Mouse (Mus musculus) thymus, postnatal 14 days (tissue): ENCODE data around the gene Zfp78.
"Not testable (repeated sequence)": the region's sequence is repeated elsewhere in the genome, so short reads cannot be mapped to it uniquely, and the experiment has no call there.

Experiments used
- DNase-seq: peaks from one replicate; pipeline ENCODE4 v3.0.0; 2021

Gene Zfp78

GRCm38 (mm10) chr7:6363047-6363488 is at the start of gene Zfp78:
Gene Zfp78, plus strand, starts transcription at chr7:6363280.
- DNase-seq = peak; percentile 82

- no peak for DNase-seq
Observed at GRCm38 (mm10) chr7:6330458-6331232, 32.4 kb upstream of the Zfp78 start.

- peak; percentile 86 for DNase-seq
Observed at GRCm38 (mm10) chr7:6331233-6331956, 31.7 kb upstream of the Zfp78 start, which contains the start of gene Zfp583. Gene Zfp583, minus strand, starts transcription at chr7:6331285.

DNA sequence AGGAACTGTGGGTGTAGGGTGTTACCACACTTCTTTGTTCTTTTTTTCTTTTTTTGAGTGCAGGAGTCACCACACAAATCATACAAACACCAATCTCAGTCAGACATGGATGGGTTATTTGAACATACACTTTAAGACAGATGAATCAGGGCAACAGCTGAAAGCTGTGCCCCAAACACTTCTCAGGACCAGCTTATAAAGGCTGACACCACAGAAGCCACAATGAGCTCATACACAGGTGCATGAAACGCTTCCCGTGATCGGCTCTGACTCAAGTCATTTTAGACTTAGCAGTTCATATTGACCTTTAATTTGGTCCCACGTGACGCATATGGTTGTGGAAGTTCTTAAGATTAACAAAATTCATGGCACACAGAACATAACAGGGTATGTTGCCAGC is 23.2 kb upstream of the Zfp78 start:
- DNase-seq = no peak

GRCm38 (mm10) chr7:6343501-6344071 is 19.5 kb upstream of the Zfp78 start, which contains the start of gene Gm3854:
Gene Gm3854, plus strand, starts transcription at chr7:6343759.
- peak; percentile 50 for DNase-seq

- DNase-seq = no peak
Observed at GRCm38 (mm10) chr7:6344124-6344523, 19.0 kb upstream of the Zfp78 start.

DNA sequence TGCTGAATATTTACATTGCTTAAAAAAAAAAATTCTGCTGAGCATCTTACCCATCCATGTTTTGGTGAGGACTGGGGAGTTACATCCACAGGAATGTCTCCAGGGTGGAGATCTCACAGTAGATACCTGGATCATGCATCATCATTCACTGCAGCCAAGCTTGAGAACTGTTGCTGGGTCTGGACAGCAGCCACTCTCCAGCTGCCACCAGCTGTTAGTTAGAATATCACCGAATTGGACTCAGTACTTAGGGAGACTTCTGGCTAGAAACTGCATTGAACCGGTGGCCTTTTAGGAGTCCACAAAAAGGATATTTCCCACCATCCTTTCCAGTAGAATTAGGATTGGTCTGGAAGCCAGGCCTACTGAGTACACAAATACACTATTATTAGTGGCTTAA is 5.0 kb upstream of the Zfp78 start:
- DNase-seq = no peak

- DNase-seq = peak; percentile 20
Observed at GRCm38 (mm10) chr7:6358937-6359590, 4.0 kb upstream of the Zfp78 start.

- no peak for DNase-seq
Observed at GRCm38 (mm10) chr7:6360477-6361060, 2.5 kb upstream of the Zfp78 start.

GRCm38 (mm10) chr7:6361756-6362155 is 1.3 kb upstream of the Zfp78 start:
- DNase-seq = no peak

- DNase-seq = peak; percentile 91
Observed at GRCm38 (mm10) chr7:6362268-6363046, 623 bp upstream of the Zfp78 start.

- DNase-seq = no peak
Observed at GRCm38 (mm10) chr7:6364761-6365160, 1.7 kb downstream of the Zfp78 start.

GRCm38 (mm10) chr7:6367185-6367584 is 4.1 kb downstream of the Zfp78 start:
- DNase-seq = no peak

GRCm38 (mm10) chr7:6368146-6368545 is 5.1 kb downstream of the Zfp78 start:
- not testable (repeated sequence) for DNase-seq

GRCm38 (mm10) chr7:6369460-6369859 is 6.4 kb downstream of the Zfp78 start:
- no peak for DNase-seq

DNA sequence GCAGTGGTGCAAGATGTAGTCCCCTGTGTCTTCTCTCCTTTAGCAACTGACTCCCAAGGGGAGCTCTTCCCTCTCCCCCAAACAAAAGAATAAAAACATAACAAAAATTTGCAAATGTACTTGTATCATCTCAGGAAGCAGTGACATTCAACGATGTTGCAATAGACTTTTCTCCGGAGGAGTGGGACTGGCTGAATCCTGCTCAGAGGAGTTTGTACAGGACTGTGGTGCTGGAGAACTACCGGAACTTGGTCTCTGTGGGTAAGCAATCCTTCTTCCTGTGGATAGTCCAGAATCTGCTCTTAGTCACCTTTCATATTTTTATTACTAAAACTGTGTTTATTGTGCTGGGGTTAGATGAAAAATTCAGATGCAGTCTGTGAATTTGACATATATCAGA is 9.9 kb downstream of the Zfp78 start:
- DNase-seq = no peak

DNA sequence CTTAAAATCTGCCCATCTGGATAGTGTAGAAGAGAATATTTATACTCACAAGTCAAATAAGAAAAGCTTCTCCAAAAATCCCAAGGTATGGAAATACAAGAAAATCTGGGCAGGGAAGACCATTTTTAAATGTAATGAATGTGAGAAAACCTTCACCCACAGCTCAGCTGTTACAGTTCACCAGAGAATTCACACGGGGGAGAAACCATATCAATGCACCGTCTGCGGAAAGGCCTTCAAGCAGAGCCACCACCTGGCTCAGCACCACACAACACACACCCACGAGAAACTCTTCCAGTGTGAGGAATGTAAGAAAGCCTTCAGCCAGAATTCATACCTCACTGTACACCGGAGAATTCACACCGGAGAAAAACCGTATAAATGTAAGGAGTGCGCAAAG is 15.4 kb downstream of the Zfp78 start:
- no peak for DNase-seq

GRCm38 (mm10) chr7:6381431-6381830 is 18.4 kb downstream of the Zfp78 start:
- DNase-seq = no peak

- peak; percentile 95 for DNase-seq
Observed at GRCm38 (mm10) chr7:6383044-6383455, 20.0 kb downstream of the Zfp78 start, which contains the start of gene Zfp28. Gene Zfp28, plus strand, starts transcription at chr7:6383295.

DNA sequence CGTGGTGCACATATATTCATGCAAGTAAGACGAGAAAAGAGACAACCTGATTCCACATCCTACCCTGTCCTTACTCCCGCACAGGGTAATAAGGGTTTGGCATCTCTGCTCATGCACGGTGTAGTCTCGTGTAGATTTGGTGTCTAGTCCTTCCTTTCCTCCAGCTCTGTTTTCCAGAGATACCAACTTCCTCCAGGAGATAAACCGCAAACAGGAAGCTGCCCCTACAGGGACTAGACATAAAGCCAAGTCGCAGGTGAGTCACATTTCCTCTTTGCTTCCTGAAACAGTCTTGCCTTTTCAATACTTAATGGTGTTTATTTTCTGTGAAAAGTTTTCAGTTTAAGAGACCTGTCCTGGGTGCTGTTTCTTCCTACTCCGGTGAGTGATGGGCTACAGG is 20.9 kb downstream of the Zfp78 start:
- DNase-seq = no peak

DNA sequence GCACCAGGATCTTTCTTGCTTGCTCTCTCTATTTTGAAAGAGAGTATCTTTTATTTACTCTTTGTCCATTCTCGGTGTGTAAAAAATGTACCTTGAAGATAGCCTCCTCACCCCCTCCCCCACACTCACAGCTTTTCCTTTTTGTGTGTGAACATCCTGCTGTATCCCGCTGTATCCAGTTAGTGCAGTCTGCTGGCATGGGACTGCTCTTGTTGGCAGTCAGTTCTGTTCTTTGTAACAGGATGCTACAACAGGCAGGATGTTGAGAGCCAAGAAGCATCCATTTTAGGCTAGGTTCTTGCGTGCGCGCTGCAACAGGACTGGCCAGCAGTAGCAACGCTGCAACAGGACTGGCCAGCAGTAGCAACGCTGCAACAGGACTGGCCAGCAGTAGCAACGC is 23.9 kb downstream of the Zfp78 start:
- no peak for DNase-seq

GRCm38 (mm10) chr7:6388971-6389370 is 25.9 kb downstream of the Zfp78 start:
- DNase-seq = no peak
